ENCODE assay signal across 19 mouse cellular contexts in genomic region chr4:108902886-108903285, GRCm38 (mm10).
"Had no signal": no experiment of that assay in that cellular context is flagged by ENCODE, and none has a peak within 500 bp of the region (broad histone marks: within the 10 kb centered on the region; RNA-seq: fewer than 3 reads in every experiment).

No protein-coding gene starts in this region.

- H3K27me3 ChIP-seq: midbrain, embryonic 12.5 days; neural tube, embryonic 13.5 days; neural tube, embryonic 15.5 days had no signal

- H3K36me3 ChIP-seq: midbrain, embryonic 10.5 days; midbrain, embryonic 12.5 days; neural tube, embryonic 13.5 days; neural tube, embryonic 15.5 days had no signal

- H3K9me3 ChIP-seq: midbrain, embryonic 10.5 days; midbrain, embryonic 12.5 days; neural tube, embryonic 13.5 days; neural tube, embryonic 15.5 days had no signal

- H3K4me2 ChIP-seq: lung, embryonic 14.5 days; midbrain, embryonic 12.5 days; neural tube, embryonic 13.5 days; neural tube, embryonic 15.5 days had no signal

- H3K4me1 ChIP-seq: neural tube, embryonic 15.5 days had no signal

- H3K9ac ChIP-seq: lung, embryonic 14.5 days; midbrain, embryonic 12.5 days; neural tube, embryonic 13.5 days; neural tube, embryonic 15.5 days had no signal

- H3K27ac ChIP-seq: midbrain, embryonic 10.5 days; midbrain, embryonic 12.5 days; neural tube, embryonic 13.5 days; neural tube, embryonic 15.5 days had no signal

- ATAC-seq: midbrain, embryonic 16.5 days had no signal

- DNase-seq: lung, adult 18-20 months; lung, embryonic 14.5 days; lung, postnatal 10 days; lung, postnatal 4 days; midbrain, embryonic 14.5 days; retina, postnatal 1 day; right cerebral cortex, adult 18-20 months; right cerebral cortex, postnatal 25 days; right cerebral cortex, postnatal 4 days; spleen, adult 18-20 months; thymus, adult 18-20 months; thymus, postnatal 14 days; thymus, postnatal 36 days had no signal

- H3K4me3 ChIP-seq: midbrain, embryonic 10.5 days; midbrain, embryonic 12.5 days; myocyte; neural tube, embryonic 13.5 days; neural tube, embryonic 15.5 days had no signal
